Comparison of ENCODE assay signal across 23 mouse cellular contexts in genomic region chr6:128253111-128253510, GRCm38 (mm10). TPM values are rescaled to one million over a fixed set of nuclear protein-coding genes. Genes with fewer than 3 reads are reported as not detected.
DNase-seq lines count a peak whose midpoint lies in the region; ATAC-seq and TF ChIP-seq lines count a peak whose summit lies in the region.
"Had no signal": no experiment of that assay in that cellular context is flagged by ENCODE, and none has a peak within 500 bp of the region (broad histone marks: within the 10 kb centered on the region; RNA-seq: fewer than 3 reads in every experiment).

No protein-coding gene starts in this region.

- no peak overlapping the region for H3K4me2 ChIP-seq in hindbrain, postnatal 0 days (ENCODE audit: low read depth, low read length)
- H3K4me2 ChIP-seq: embryonic facial prominence, embryonic 13.5 days; forebrain, embryonic 12.5 days; heart, embryonic 12.5 days; hindbrain, embryonic 12.5 days had no signal

- TF ChIP-seq CTCF in hindbrain, postnatal 0 days (IDR thresholded peaks at IDR 0.05; ENCODE audit: low read depth), result no peak

- no peak overlapping the region for H3K27ac ChIP-seq in hindbrain, postnatal 0 days
- H3K27ac ChIP-seq: embryonic facial prominence, embryonic 13.5 days; forebrain, embryonic 12.5 days; hindbrain, embryonic 12.5 days had no signal

- WGBS in hindbrain, postnatal 0 days, result 98% methylated on average over 2 of the region's 2 CpGs

- H3K4me3 ChIP-seq in hindbrain, postnatal 0 days (ENCODE audit: low read length), result no peak overlapping the region
- H3K4me3 ChIP-seq: embryonic facial prominence, embryonic 13.5 days; forebrain, embryonic 12.5 days; heart, embryonic 12.5 days; hindbrain, embryonic 12.5 days had no signal

- no peaks in the 10 kb centered on the region for H3K4me1 ChIP-seq in hindbrain, postnatal 0 days (ENCODE audit: insufficient read depth, low read length)
- H3K4me1 ChIP-seq: embryonic facial prominence, embryonic 13.5 days; forebrain, embryonic 12.5 days; hindbrain, embryonic 12.5 days had no signal

- peak; percentile 13 to 56 for DNase-seq in adrenal gland, adult (ENCODE audit: inconsistent age in 2 of 2, low spot score in 1 of 2)
- DNase-seq in adrenal gland, adult 8-10 months, result no peak
- peak; percentile 83 for DNase-seq in gastrocnemius, adult 18-20 months (ENCODE audit: low spot score)
- DNase-seq in gastrocnemius, postnatal 4 days (ENCODE audit: low spot score in 2 of 2), result no peak
- DNase-seq in gastrocnemius, postnatal 14 days, result peak; percentile 65
- peak; percentile 88 for DNase-seq in skeletal muscle tissue, adult 2 months (ENCODE audit: low read depth, low spot score)
- no peak for DNase-seq in layer of hippocampus, postnatal 36 days
- DNase-seq in hindbrain, postnatal 0 days (ENCODE audit: low spot score), result no peak
- DNase-seq: B cell, adult 2 months; cerebellum, adult 11-12 months; cerebellum, adult 9-10 months; cerebellum, postnatal 25 days; heart, postnatal 36 days; kidney, adult 11 months; kidney, adult 9 months had no signal

- no peak overlapping the region for H3K9ac ChIP-seq in hindbrain, postnatal 0 days (replicated peaks; ENCODE audit: low read length)
- H3K9ac ChIP-seq: embryonic facial prominence, embryonic 13.5 days; forebrain, embryonic 12.5 days; heart, embryonic 12.5 days; hindbrain, embryonic 12.5 days had no signal

- H3K9me3 ChIP-seq in hindbrain, postnatal 0 days (ENCODE audit: low read length), result no peaks in the 10 kb centered on the region
- H3K9me3 ChIP-seq: embryonic facial prominence, embryonic 13.5 days; forebrain, embryonic 12.5 days; heart, embryonic 12.5 days; hindbrain, embryonic 12.5 days had no signal

- intact Hi-C loops in gastrocnemius, postnatal 14 days (cut with DNase I; ENCODE audit: low total_unique reads), result no loop called here

- no peak for ATAC-seq in hindbrain, postnatal 0 days
- ATAC-seq: CD4-positive, CD25-positive, alpha-beta regulatory T cell, adult 4 months; forebrain, embryonic 16.5 days; hindbrain, embryonic 16.5 days had no signal

- no peaks in the 10 kb centered on the region for H3K36me3 ChIP-seq in hindbrain, postnatal 0 days (ENCODE audit: insufficient read depth, low read length)
- H3K36me3 ChIP-seq: embryonic facial prominence, embryonic 13.5 days; forebrain, embryonic 12.5 days; G1E; hindbrain, embryonic 12.5 days had no signal

- no peaks in the 10 kb centered on the region for H3K27me3 ChIP-seq in hindbrain, postnatal 0 days (ENCODE audit: insufficient read depth, low read length)
- H3K27me3 ChIP-seq: embryonic facial prominence, embryonic 13.5 days; forebrain, embryonic 12.5 days; heart, embryonic 12.5 days; hindbrain, embryonic 12.5 days had no signal

RNA-seq across cellular contexts. Expression of gene Tead4, which starts 47.5 kb away (rescaled TPM):
- 1 to 10 TPM; 1.3 to 4.1 (median 2.6) TPM for total RNA-seq in adrenal gland, adult 8-10 months (2022)
- 10 to 100 TPM in 1 of 2 experiments, 1 to 10 TPM in 1; 6.2 to 11.1 TPM for total RNA-seq in gastrocnemius, adult 18-20 months (2021)
- 10 to 100 TPM; 18.8 to 20.5 TPM for total RNA-seq in gastrocnemius, postnatal 4 days (2021)
- 10 to 100 TPM; 10.9 to 11.0 TPM for total RNA-seq in gastrocnemius, postnatal 14 days (2021)
- total RNA-seq in layer of hippocampus, postnatal 36 days (2021), result 1 to 10 TPM in 1 of 2 experiments, under 1 TPM in 1; 0.57 to 1.1 TPM
- total RNA-seq in hindbrain, postnatal 0 days (2014; rRNA removed), result 0.84 and 0.97 TPM in 2 replicates
- 0.45 and 0.77 TPM in 2 replicates for polyA plus RNA-seq in hindbrain, postnatal 0 days (2015; fragmentation: Nextera tagmentation; extraction: Ambion mirVana)
- polyA plus RNA-seq: CD4-positive, CD25-positive, alpha-beta regulatory T cell, adult 4 months; G1E had no signal

Comparison
In these comparisons a context has a peak if more than half of its experiments do, and no peak if none do; other contexts are left out.
1. DNase-seq: peak in adrenal gland, adult (2 of 2), gastrocnemius, adult 18-20 months (single experiment), gastrocnemius, postnatal 14 days (single experiment) and skeletal muscle tissue, adult 2 months (single experiment); none in adrenal gland, adult 8-10 months (single experiment), gastrocnemius, postnatal 4 days (0 of 2), layer of hippocampus, postnatal 36 days (0 of 2) and hindbrain, postnatal 0 days (single experiment).